Mouse (Mus musculus): ENCODE data around the gene Pxk.
"Not testable (repeated sequence)": the region's sequence is repeated elsewhere in the genome, so short reads cannot be mapped to it uniquely, and the experiment has no call there.

DNA sequence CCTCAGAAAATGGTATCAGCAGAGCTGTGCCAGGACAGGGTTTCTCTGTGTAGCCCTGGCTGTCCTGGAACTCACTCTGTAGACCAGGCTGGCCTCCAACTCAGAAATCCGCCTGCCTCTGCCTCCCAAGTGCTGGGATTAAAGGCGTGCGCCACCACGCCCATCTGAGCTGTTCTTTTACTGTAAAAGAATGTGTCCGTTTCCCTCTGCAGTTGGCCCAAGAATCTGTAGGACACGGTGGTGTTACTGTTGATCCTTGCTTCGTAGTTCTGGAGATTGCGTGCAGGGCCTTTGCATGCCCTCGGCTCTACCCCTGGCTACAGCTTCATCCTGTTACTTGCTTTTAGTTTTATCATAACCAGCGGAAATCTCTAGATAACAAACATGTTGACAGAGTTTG is 25.6 kb downstream of the Pxk start:
- TF ChIP-seq CTCF (IDR thresholded peaks at IDR 0.05; ENCODE audit: control insufficient read depth, insufficient read depth, insufficient read length); USF1 (IDR thresholded peaks at IDR 0.05; ENCODE audit: low read depth); MAX (IDR thresholded peaks at IDR 0.05); CEBPB (IDR thresholded peaks at IDR 0.05; ENCODE audit: low read depth); MYOG (IDR thresholded peaks at IDR 0.05; ENCODE audit: control insufficient read depth, extremely low read depth, insufficient read length): not testable (repeated sequence)

All from C2C12 (cell line).